Mouse (Mus musculus): ENCODE measurements around the gene Pdlim5. TPM values are rescaled to one million over a fixed set of nuclear protein-coding genes. Genes with fewer than 3 reads are reported as not detected.

Pdlim5 gene
- polyA plus RNA-seq (2012; rRNA removed): 37.1 and 40.1 TPM in 2 replicates

GRCm38 (mm10) chr3:142395520-142396193 lies at the start of gene Pdlim5:
Gene Pdlim5 (minus strand): TSS chr3:142395696.

Other genes starting within 250 kb of the Pdlim5 start
- 0.14 and 0.17 TPM in 2 replicates for gene Bmpr1b, start 226.3 kb downstream of the Pdlim5 start, polyA plus RNA-seq (2012; rRNA removed)
- 0.12 and 0.15 TPM in 2 replicates for gene Gbp5, start 98.3 kb upstream of the Pdlim5 start, polyA plus RNA-seq (2012; rRNA removed)
- 0.20 and 0.34 TPM in 2 replicates for gene Gbp7, start 134.6 kb upstream of the Pdlim5 start, polyA plus RNA-seq (2012; rRNA removed)
- gene Gbp3, start 164.3 kb upstream of the Pdlim5 start, polyA plus RNA-seq (2012; rRNA removed): 3.7 and 4.5 TPM in 2 replicates
- not detected in 2 replicates for gene Gbp2b, start 199.2 kb upstream of the Pdlim5 start, polyA plus RNA-seq (2012; rRNA removed)
- gene Gbp2, start 224.9 kb upstream of the Pdlim5 start, polyA plus RNA-seq (2012; rRNA removed): 2.4 and 2.8 TPM in 2 replicates

All from stomach, adult 2 months (tissue).